Mouse (Mus musculus): Measurements from ENCODE around the gene Rcc1. TPM values are rescaled to one million over a fixed set of nuclear protein-coding genes. Genes with fewer than 3 reads are reported as not detected.
"Not testable (repeated sequence)": the region's sequence is repeated elsewhere in the genome, so short reads cannot be mapped to it uniquely, and the experiment has no call there.

Gene Rcc1
- total RNA-seq, 2 experiments from 2014 or later: 36.5 to 42.3 TPM

DNA sequence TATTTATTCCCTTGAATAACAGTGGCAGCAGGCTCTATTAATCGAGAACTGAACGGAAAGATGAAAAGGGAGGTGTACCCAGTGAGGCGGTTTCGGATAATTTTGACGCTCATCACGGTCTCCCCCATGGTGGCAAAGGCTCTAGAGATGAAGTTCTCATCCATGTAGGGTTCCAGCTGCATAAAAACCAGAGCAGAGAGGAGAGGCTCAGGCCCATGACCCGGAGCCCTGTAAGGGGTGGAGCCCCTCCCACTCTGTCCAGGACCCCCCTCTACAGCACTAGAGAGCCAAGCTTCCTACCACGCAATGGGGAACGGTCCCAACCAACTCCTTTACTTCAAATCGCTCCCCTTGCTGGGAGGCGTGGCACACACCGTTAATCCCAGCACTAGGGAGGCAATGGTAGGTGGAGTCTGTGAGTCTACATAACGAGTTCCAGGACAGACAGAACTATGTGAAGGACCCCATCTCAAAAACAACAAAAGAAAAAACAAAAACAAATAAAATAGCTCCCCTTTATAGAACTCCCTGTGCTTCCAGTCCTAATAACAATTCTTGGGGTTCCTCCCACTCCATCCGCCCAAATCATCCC is 24.9 kb downstream of the Rcc1 start:
- no peak for ATAC-seq (replicated peaks; ENCODE audit: low FRiP score, poor library complexity, severe bottlenecking)

DNA sequence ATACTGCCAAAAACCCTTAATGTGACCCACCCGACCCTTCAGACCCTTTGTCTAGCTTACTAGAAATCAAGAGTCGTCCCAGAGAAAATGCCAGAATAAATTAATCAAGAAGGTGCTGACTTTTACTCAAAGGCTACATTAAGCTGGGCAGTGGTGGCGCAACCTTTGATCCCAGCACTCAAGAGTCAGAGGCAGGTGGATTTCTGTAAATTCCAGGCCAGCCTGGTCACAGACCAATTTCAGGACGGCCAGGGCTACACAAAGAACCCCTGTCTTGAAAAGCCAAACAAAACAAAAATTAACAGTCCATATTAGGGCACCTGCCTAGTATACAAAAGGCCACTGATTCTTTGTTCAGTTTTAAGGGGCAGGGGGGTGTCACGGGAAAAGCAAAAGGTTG is 26.9 kb downstream of the Rcc1 start:
- ATAC-seq (replicated peaks; ENCODE audit: low FRiP score, poor library complexity, severe bottlenecking): no peak

DNA sequence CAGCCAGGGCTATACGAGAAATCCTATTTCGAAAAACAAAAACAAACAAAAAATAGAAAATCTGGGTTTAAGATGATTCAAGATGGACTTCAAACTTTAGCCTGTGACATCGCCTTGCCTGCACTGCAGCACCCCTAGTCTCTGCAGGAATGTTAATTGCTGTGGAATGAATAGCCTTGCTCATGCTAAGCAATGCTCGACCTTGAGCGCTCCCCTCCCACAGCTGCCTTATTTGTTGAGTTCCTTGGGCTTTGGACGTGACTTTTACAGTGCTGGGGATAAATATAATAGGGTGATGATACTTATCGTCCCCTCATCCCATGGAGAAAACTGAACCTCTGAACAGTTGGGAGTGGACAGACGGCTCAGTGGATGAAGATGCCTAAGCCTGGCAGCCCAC is 37.7 kb downstream of the Rcc1 start:
- no peak for ATAC-seq (replicated peaks; ENCODE audit: low FRiP score, poor library complexity, severe bottlenecking)

DNA sequence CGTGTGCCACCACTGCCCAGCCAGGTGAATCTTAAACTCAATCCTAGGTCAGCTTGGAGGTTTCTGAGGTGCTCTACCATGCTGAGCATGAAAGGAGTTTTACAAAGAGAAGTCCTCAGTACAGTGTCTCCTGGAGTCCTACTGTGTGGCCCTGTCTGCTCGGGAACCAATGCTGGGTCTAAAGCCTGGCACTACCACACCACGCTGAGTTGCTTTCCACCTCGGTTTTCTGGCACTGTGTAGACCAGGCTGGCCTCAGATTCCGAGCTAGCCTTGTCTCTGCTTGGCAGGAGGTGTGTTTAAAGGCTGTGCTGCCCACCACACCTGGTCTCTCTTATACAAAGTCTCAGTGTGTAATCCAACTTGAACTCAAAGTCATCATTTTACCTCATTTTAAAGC is 40.8 kb downstream of the Rcc1 start:
- no peak for ATAC-seq (replicated peaks; ENCODE audit: low FRiP score, poor library complexity, severe bottlenecking)

DNA sequence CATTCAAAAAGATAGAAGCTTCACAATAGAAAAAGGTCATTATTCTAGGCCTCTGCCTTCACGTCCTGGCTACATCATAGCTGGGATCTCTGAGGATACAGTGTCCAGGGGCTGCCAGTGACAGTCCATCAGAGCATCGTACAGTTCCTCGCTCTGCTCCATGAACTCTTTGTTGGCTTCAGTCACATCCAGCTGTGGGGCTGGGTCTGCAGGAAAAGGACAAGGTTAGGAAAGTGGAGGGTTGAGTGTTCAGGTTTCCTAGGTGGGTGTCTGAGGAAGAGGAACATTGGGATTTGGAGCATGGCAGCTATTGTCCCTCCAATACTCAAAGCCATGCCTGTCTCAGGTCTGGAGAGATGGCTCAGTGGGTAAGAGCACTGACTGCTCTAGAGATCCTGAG is 41.6 kb downstream of the Rcc1 start:
- ATAC-seq (replicated peaks; ENCODE audit: low FRiP score, poor library complexity, severe bottlenecking): no peak

DNA sequence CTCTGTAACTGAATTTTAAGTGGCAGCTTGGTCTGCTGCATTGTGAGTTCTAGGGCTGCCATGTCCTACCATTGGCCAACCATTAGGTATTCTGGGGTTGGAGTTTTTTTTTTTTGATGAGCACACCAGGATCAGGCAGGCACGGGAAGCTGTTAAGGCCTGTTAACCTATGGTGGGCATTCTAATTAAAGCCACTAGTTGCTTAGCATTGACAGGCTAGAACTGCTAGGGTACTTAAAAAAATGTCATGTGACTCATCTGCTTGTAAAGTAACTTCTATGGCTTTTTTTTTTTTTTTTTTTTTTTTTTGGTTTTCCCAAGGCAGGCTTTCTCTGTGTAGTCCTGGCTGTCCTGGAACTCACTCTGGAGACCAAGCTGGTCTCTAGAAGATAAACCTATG is 42.2 kb downstream of the Rcc1 start:
- ATAC-seq (replicated peaks; ENCODE audit: low FRiP score, poor library complexity, severe bottlenecking): no peak

DNA sequence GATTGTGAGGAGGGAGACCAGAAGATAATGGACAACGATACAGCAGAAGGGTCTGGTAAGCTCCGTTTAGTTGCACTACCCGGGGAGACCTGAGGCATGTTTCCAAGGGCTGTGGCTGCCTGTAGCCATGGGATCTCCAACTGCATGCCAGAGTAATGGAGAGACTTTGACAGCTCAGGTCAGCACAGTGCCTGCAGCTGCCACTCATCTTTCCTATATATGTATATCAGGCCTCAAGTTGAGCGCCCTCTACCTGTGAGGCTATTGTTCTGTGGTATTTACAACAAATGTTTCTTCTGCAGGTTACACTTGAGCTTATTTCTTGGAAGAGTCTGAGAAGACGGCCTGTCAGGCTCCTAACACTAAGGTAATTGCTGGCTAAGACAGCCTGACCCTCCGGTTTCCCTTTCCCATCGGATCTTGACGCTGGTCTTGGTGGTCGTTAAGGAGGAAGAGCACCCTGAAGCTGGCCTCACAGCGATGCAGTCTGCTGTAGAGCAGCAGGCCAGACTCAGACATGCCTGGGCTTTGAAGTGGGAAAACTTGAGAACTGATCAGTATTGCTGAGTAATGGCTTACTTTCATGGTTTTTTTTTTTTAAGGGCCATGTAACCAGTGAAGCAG is 43.4 kb downstream of the Rcc1 start:
- ATAC-seq (replicated peaks; ENCODE audit: low FRiP score, poor library complexity, severe bottlenecking): peak; percentile 65

DNA sequence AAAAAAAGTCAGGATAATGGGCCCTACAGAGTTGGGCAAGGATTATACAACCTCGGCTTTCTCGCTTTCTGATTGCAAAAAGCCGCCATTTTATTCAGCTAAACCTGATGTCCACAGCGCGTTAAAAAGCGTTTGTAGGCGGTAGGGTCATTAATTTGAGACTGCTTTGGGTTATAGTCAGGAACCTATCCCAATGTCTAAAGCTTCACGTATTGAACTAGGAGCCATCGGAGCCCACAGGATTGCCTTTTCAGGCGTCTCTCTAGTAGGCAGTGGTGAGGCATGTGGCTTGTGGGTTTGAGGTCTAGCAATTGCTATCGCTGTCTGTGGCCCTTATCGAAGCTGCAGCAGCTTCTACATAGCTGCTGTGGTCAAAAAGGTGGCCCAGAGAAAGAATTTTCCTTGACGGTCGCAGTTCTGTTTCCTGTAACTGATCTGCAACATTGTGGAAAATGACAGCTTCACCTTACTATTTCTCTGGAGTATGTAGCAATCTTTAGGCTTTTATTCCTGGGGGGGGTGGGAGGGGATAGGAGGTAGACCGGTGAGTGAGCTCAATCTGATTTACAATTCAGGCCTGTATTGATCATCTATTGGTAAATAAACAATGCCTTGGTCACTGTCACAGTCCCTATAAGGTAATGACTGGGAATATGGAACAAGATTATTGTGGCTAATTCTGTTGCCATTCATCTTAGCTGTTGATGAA is 44.1 kb downstream of the Rcc1 start:
- peak; percentile 55 for ATAC-seq (replicated peaks; ENCODE audit: low FRiP score, poor library complexity, severe bottlenecking)

DNA sequence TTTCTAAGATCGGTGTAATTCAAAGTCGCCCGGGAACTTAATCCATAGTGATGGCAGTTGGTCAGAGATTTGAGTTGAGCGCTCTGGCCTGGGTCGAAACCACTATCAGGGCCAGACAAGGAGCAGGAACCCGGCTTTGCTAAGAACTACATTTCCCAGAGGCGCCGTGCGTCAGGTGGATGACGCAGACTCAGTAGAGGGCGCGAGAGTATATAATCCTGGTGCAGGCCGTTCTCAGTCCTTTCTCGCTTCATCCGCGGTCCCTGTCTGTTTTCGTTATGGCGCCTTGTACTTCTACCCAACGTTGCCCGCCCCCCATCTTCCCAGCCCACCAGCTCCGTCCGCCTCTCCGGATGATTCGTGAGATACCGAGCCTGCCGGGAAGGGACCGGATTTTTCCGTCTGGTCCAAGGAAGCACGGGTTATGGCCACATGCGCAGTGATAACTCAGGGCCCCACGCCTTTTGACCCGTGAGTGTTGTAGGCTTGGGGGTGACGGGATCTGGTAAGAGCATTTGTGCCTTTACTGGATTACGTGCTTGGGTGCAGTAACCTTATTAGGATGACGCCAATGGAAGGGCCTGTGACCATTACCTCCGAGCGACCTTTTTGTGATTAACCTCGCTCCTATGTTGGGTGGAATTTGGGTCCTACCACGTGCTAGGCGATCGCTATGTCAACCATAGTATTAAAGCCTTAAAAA is 44.8 kb downstream of the Rcc1 start:
- peak; percentile 98 for ATAC-seq (replicated peaks; ENCODE audit: low FRiP score, poor library complexity, severe bottlenecking)

DNA sequence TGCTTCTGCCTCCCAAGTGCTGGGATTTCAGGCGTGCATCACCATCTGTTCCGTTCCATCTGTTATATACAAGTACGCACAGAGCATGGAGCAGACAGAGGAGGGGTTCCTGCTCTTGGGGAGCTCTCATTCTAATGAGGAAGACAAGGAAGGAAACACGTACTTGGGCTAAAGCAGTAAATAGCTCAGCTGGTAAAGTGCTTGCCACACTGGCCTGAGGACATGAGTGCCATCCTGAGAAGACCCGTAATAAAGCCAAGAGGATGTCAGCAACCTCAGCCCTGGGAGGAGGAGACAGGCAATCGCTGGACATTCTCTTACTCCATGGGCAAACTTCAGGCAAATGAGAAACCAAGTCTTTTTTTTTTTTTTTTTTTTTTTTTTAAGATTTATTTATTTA is 47.4 kb downstream of the Rcc1 start:
- no peak for ATAC-seq (replicated peaks; ENCODE audit: low FRiP score, poor library complexity, severe bottlenecking)

DNA sequence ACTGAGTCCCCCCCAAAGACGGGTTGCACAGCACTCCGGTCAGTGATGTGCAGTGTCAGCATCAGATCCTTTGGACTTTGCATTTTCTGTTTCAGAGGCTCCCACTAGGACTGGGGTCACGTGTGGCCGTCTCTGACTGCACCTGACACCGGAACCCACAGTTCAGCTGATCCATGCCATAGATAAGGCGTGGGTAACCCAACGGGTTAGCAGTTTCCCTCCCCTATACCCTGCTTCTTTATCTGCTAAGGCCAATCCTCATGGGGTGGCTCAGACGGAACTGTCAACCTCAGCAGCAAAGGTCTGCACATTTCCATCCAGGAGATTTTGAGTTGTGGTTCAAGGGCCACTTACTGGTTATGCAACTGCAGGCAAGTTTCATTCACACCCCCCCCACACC is 48.1 kb downstream of the Rcc1 start:
- no peak for ATAC-seq (replicated peaks; ENCODE audit: low FRiP score, poor library complexity, severe bottlenecking)

DNA sequence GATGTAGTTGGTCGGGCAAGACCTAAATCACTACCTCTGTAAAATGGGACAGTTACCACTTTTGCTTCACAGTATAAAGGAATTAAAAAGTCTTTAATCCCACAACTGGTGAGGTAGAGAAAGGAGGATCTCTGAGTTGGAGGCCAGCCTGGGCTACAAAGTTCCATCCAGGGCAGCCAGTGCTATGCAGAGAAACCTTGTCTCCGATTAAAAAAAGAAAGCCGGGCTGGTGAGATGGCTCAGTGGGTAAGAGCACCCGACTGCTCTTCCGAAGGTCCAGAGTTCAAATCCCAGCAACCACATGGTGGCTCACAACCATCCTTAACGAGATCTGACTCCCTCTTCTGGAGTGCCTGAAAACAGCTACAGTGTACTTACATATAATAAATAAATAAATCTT is 49.9 kb downstream of the Rcc1 start:
- not testable (repeated sequence) for ATAC-seq (replicated peaks; ENCODE audit: low FRiP score, poor library complexity, severe bottlenecking)

DNA sequence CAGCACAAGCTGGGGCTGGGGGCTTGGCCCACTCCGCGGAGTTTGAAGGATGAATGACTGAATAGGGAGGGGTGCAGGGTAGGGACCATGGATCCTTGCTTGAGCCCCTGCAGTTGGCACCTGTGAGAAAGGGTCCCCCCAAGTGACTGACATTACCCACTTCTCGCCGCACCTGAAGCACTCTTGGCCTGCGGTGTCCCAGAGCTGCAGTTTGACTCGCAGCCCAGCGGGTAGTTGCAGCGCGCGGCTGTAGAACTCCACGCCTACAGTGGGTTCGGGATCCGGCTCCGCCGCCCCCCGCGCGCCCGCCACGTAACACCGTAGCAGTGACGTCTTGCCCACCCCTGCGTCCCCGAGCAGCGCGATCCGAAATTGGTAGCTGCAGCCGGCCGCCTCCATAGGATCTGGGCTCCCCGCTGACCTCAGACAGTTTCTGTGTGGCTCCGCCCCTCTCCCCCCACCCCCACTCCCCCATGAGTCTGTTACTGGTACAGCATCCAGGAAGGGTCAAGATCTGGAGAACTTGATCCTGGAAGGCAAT is 50.4 kb downstream of the Rcc1 start, which contains the start of gene Rab42:
TSS of gene Rab42 (minus strand) at position 447 of the 541 bp plus-strand sequence.
- peak; percentile 70 for ATAC-seq (replicated peaks; ENCODE audit: low FRiP score, poor library complexity, severe bottlenecking)

DNA sequence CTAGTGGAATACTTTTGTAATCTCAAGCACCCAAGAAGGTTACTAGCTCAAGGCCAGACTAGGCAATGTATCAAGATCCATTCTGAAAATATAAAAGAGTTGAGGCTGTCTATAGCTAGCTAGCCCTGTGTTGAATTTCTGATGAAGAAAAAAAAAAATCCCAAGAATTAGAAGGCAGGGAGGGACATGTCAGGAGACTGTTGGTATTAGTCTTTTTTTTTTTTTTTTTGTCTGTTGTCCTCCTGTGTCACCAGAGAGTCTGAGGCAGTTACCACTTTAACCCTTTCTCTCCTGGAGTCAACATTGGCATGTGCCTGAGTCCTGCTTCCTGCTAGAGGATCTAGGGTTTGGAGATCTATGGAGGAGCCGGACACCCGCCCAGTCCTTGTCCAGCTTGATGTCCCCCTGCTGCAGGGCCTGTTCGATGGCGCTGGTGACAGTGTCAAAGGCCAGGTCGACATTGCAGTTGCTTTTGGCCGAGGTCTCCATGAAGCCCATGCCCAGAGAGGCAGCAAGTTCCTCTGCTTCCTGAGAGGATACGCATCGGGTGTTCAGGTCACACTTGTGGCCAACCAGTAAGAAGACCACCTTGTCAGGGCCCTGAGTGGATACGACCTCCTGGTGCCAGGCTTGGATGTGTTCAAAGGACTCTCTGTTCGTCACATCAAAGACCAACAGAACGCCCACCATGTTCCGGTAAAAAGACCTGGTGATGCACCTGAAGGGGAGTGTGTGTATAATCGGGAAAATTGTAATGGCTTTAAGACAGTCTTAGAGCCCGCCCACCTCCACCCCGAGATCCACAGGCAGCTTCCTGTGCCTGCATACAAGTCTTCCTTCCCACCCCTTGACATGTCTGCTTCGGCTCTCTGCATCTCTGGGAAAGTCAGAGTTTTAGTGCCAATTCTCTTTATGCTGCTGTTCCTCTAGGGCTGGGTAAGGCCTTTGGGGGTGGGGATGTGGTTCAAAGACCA is 51.2 kb downstream of the Rcc1 start:
- ATAC-seq (replicated peaks; ENCODE audit: low FRiP score, poor library complexity, severe bottlenecking): no peak

DNA sequence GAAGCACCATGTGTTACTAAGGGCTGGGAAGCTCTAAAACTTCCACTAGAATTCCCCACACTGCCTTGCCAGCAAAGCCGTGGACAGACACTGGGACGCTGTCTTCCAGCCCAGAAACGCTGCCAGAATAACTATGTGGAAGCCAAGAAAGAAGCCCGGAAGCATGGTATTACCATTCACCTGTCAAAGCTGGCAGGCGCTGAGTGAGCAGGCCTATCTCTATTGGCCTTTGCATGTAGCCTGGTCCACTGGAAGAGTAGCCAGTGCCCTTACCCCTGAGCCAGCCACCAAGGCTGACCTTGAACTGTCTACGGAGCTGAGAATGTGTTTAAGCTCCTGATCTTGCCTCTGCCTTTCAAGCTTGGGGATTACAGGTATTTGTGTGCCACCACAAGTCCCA is 51.9 kb downstream of the Rcc1 start:
- no peak for ATAC-seq (replicated peaks; ENCODE audit: low FRiP score, poor library complexity, severe bottlenecking)

DNA sequence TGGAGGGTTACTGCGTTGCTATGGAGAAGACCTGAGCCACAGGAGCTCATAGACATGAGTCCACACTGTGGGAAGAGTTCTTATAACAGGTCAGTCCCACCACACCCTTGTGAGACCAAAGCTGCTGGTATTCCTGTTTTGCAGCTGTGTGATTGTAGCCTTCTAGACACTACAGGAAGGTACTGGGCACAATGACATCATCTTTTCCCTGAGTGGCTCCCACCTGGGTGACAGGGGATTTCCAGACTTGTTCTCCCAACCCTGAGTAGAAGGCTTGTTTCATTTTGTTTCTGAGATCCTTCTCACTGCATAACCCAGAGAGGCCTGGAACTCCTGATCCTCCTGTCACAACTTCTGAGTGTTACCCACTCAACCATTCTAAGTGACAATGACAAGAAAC is 53.6 kb downstream of the Rcc1 start:
- no peak for ATAC-seq (replicated peaks; ENCODE audit: low FRiP score, poor library complexity, severe bottlenecking)

DNA sequence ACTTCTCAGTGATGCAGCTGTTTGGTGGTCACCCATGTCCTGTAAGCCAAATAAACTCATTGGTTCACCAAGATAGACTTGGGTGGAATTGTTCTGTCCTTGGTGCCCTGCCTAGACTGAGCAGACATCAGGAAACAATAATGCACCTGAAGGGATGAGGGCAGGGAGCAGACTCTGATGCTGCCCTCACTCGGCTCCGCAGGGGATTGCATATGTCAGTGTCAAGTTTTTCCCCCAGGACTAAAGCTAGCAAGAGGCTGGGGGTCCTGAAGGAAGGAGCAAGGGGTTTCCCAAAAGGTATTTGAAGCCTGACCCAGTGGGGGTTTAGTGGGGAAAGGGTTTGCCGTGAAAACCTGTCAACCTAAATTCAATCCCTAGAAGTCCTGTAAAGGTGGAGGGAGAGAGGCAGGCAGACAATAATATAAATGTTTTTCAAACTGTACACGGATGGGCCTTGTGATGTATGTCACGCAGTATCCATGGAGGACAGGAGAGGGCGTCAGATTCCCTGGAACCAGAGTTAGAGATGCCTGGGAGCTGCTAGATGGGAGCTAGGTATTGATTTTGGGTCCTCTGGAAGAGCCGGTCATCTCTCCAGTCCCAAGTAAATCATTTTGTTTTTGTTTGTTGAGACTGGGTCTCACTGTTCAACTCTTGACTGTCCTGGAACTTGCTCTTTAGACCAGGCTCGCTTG is 57.6 kb downstream of the Rcc1 start:
- ATAC-seq (replicated peaks; ENCODE audit: low FRiP score, poor library complexity, severe bottlenecking): no peak

DNA sequence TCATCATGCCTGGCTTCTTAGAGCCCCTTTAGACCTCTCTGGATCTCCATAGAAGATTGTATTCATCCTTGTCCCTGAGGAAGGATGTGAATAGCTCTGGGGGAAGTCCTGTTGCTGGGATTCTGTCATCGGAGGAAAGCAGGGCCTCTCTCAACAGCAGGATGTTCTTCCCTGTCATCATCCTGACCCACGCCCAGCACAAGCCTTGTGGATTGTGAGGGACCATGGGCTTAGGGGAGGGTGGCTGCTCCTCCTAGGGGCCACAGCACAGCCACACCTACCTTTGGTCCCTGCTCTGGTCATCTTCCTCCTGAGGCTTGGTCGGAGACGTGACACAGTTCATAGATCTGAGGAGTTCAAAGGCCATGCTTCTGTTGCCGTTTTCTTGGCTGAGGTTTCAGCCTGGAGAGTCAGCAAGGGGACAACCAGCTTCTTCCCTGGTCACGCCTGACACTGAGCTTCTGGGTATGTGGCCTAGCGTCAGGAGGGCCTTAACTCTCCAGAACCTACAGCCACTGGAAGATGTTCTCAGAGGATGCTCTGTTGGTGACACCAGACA is 59.6 kb downstream of the Rcc1 start:
- ATAC-seq (replicated peaks; ENCODE audit: low FRiP score, poor library complexity, severe bottlenecking): no peak
